Mouse (Mus musculus) G1E (cell line): ENCODE data around the gene Tob1. TPM values are rescaled to one million over a fixed set of nuclear protein-coding genes. Genes with fewer than 3 reads are reported as not detected.

Experiments used
- ATAC-seq: 2 replicates; pipeline ENCODE4 v1.8.0; 2016; ENCODE audit warnings: mild to moderate bottlenecking; ENCODE audit not compliant: insufficient number of reproducible peaks, poor library complexity, low FRiP score, severe bottlenecking; ENCODE audit errors: extremely low read depth
- DNase-seq: peaks from one replicate; pipeline ENCODE4 v3.0.0; 2012; ENCODE audit warnings: low spot score
- H3K27me3 ChIP-seq: 2 replicates; pipeline ENCODE4 v1.6.1; 2012; ENCODE audit warnings: mild to moderate bottlenecking, low read length, inconsistent platforms; ENCODE audit not compliant: insufficient read depth
- H3K36me3 ChIP-seq: replicated peaks from 2 replicates; pipeline ENCODE3; 2012; ENCODE audit warnings: mild to moderate bottlenecking, inconsistent platforms
- H3K4me1 ChIP-seq: 2 replicates; pipeline ENCODE4 v1.6.1; 2012; ENCODE audit warnings: low read depth, low read length, inconsistent platforms, mixed read lengths; ENCODE audit not compliant: insufficient read depth
- H3K4me3 ChIP-seq: 2 replicates; pipeline ENCODE4 v1.5.1; 2012; ENCODE audit warnings: low read depth, mild to moderate bottlenecking, inconsistent platforms, low read length, moderate library complexity, mixed read lengths
- H3K9me3 ChIP-seq: replicated peaks from 2 replicates; pipeline ENCODE4 v1.6.1; 2012; ENCODE audit warnings: inconsistent platforms
- CTCF ChIP-seq: IDR thresholded peaks from 2 replicates; pipeline ENCODE4 v1.5.1; 2012; ENCODE audit warnings: low read depth, low read length, inconsistent platforms, mixed read lengths
- GATA1 ChIP-seq: IDR thresholded peaks from 2 replicates; pipeline ENCODE4 v1.6.1; 2012; ENCODE audit warnings: borderline replicate concordance, low read length, inconsistent platforms, mixed read lengths
- GATA2 ChIP-seq: IDR thresholded peaks from 2 replicates; pipeline ENCODE4 v1.6.1; 2012; ENCODE audit warnings: low read depth, low read length, inconsistent platforms, borderline replicate concordance
- POLR2AphosphoS5 ChIP-seq: IDR thresholded peaks from 2 replicates; pipeline ENCODE4 v1.6.1; 2012; ENCODE audit warnings: low read depth, low read length, inconsistent platforms; ENCODE audit not compliant: insufficient replicate concordance
- TAL1 ChIP-seq: conservative IDR thresholded peaks from 2 replicates; pipeline ENCODE4 v1.6.1; 2012; ENCODE audit warnings: low read depth, low read length, inconsistent platforms, mixed read lengths
- polyA plus RNA-seq: library from polyadenylated mRNA; stranded (reverse); fragments of >175 nt; gene quantifications from 2 replicates; pipeline ENCODE4 v1.2.3, GENCODE M21; 2012
- total RNA-seq, 2 experiments: library from RNA; stranded (forward) in 1 of 2; stranded (reverse) in 1 of 2; fragments of 200-1000 nt in 1 of 2; fragments of >200 nt in 1 of 2; fragmentation: Nextera tagmentation in 1 of 2; gene quantifications; 2 replicates each; pipeline ENCODE4 v1.2.3; 2014 to 2017

The Tob1 gene
- total and polyA plus RNA-seq, 3 experiments, result 9.9 to 28.6 (median 11.1) TPM

GRCm38 (mm10) chr11:94253691-94254090, 42.4 kb downstream of the Tob1 start:
- DNase-seq (no peak), ATAC-seq (no peak)
- no peaks in the 10 kb centered on the region for H3K36me3 ChIP-seq
- H3K27me3 ChIP-seq, result peaks cover 50% of the 10 kb centered on the region
- TF ChIP-seq TAL1 (no peak), POLR2AphosphoS5 (no peak), GATA1 (no peak)
- peaks cover 8% of the 10 kb centered on the region for H3K4me1 ChIP-seq
- no peaks in the 10 kb centered on the region; the same call in 1 of the 2 replicates for H3K9me3 ChIP-seq
- no peak overlapping the region for H3K4me3 ChIP-seq

- Histone ChIP-seq H3K4me3 (no peak overlapping the region), H3K36me3 (no peaks in the 10 kb centered on the region), H3K9me3 (no peaks in the 10 kb centered on the region; the same call in 1 of the 2 replicates), H3K4me1 (peaks cover 12% of the 10 kb centered on the region), H3K27me3 (peaks cover 40% of the 10 kb centered on the region)
- ATAC-seq (no peak), DNase-seq (no peak)
- TF ChIP-seq CTCF (no peak), GATA2 (no peak), GATA1 (no peak), POLR2AphosphoS5 (no peak)
Observed at GRCm38 (mm10) chr11:94255733-94256132, 44.5 kb downstream of the Tob1 start.

DNA sequence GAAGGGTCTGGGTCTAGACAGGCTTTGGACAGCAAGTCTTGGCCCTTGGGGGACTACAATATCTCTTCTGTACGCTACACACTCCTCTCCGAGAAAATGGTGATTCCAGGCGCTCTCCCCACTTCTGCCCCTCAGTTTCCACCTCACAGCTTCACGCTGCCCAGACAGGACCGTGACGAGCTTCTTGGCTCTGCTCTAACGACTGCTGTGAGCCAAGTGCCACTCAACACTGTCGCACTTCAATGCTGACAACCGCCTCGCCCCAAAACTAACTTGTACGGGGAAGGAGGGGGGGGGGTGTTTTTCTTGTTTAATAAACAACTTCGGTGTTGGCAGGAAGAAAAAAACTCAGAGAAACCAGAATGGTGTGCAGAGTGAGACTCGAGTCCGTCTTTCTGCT, 46.7 kb downstream of the Tob1 start:
- Histone ChIP-seq H3K36me3 (no peaks in the 10 kb centered on the region), H3K4me1 (peaks cover 19% of the 10 kb centered on the region), H3K9me3 (no peaks in the 10 kb centered on the region; the same call in 1 of the 2 replicates), H3K27me3 (peaks cover 38% of the 10 kb centered on the region), H3K4me3 (no peak overlapping the region)
- no peak for ATAC-seq
- no peak for TF ChIP-seq POLR2AphosphoS5
- TF ChIP-seq TAL1, result no peak
- TF ChIP-seq GATA1, result no peak
- TF ChIP-seq GATA2, result no peak
- no peak for TF ChIP-seq CTCF
- no peak for DNase-seq

GRCm38 (mm10) chr11:94259814-94260213, 48.6 kb downstream of the Tob1 start:
- no peak for ATAC-seq
- H3K36me3 ChIP-seq, result no peaks in the 10 kb centered on the region
- H3K4me1 ChIP-seq, result peaks cover 19% of the 10 kb centered on the region
- H3K9me3 ChIP-seq, result no peaks in the 10 kb centered on the region; the same call in 1 of the 2 replicates
- H3K4me3 ChIP-seq, result no peak overlapping the region
- DNase-seq, result no peak
- peaks cover 41% of the 10 kb centered on the region for H3K27me3 ChIP-seq
- TF ChIP-seq POLR2AphosphoS5 (no peak), GATA1 (no peak)

- H3K9me3 ChIP-seq, result no peaks in the 10 kb centered on the region; the same call in 1 of the 2 replicates
- H3K4me1 ChIP-seq, result peaks cover 25% of the 10 kb centered on the region
- DNase-seq, result no peak
- no peak overlapping the region for H3K4me3 ChIP-seq
- ATAC-seq, result no peak
- peaks cover 29% of the 10 kb centered on the region for H3K27me3 ChIP-seq
- TF ChIP-seq GATA1 (no peak), CTCF (no peak), GATA2 (no peak), POLR2AphosphoS5 (no peak), TAL1 (no peak)
- no peaks in the 10 kb centered on the region for H3K36me3 ChIP-seq
Observed at GRCm38 (mm10) chr11:94261585-94262370, 50.5 kb downstream of the Tob1 start.

Other genes starting within 250 kb of the Tob1 start
- 34.7 and 48.9 TPM in 2 replicates for gene Gm20390, start 243.2 kb upstream of the Tob1 start, total RNA-seq (2014; fragmentation: Nextera tagmentation)
- gene Gm20390, start 243.2 kb upstream of the Tob1 start, total RNA-seq (2017), result not detected in 2 replicates
- 246 and 259 TPM in 2 replicates for gene Gm20390, start 243.2 kb upstream of the Tob1 start, polyA plus RNA-seq
- gene Nme1, start 242.9 kb upstream of the Tob1 start, total RNA-seq (2014; fragmentation: Nextera tagmentation), result 30.4 and 59.1 TPM in 2 replicates
- 142 and 179 TPM in 2 replicates for gene Nme1, start 242.9 kb upstream of the Tob1 start, total RNA-seq (2017)
- 6.5 and 7.7 TPM in 2 replicates for gene Nme1, start 242.9 kb upstream of the Tob1 start, polyA plus RNA-seq
- gene Spag9, start 215.4 kb upstream of the Tob1 start, total RNA-seq (2014; fragmentation: Nextera tagmentation), result 60.0 and 65.0 TPM in 2 replicates
- gene Spag9, start 215.4 kb upstream of the Tob1 start, total RNA-seq (2017), result 43.8 and 53.3 TPM in 2 replicates
- 10.5 and 15.3 TPM in 2 replicates for gene Spag9, start 215.4 kb upstream of the Tob1 start, polyA plus RNA-seq
- gene Wfikkn2, start 34.6 kb downstream of the Tob1 start, total RNA-seq (2014; fragmentation: Nextera tagmentation), result not detected in 2 replicates
- 0.05 TPM in 1 of 2 replicates, not detected in the other for gene Wfikkn2, start 34.6 kb downstream of the Tob1 start, total RNA-seq (2017)
- gene Wfikkn2, start 34.6 kb downstream of the Tob1 start, polyA plus RNA-seq, result 0.03 TPM in 1 of 2 replicates, not detected in the other
- not detected in 2 replicates for gene Gm21885, start 70.4 kb downstream of the Tob1 start, total RNA-seq (2014; fragmentation: Nextera tagmentation)
- 0.23 TPM in 1 of 2 replicates, not detected in the other for gene Gm21885, start 70.4 kb downstream of the Tob1 start, total RNA-seq (2017)
- gene Gm21885, start 70.4 kb downstream of the Tob1 start, polyA plus RNA-seq, result not detected in 2 replicates
- gene Luc7l3, start 110.5 kb downstream of the Tob1 start, total RNA-seq (2014; fragmentation: Nextera tagmentation), result 238 and 283 TPM in 2 replicates
- gene Luc7l3, start 110.5 kb downstream of the Tob1 start, total RNA-seq (2017), result 170 and 260 TPM in 2 replicates
- gene Luc7l3, start 110.5 kb downstream of the Tob1 start, polyA plus RNA-seq, result 26.4 and 38.7 TPM in 2 replicates
- 34.4 and 46.0 TPM in 2 replicates for gene Ankrd40, start 116.5 kb downstream of the Tob1 start, total RNA-seq (2014; fragmentation: Nextera tagmentation)
- 46.4 and 48.4 TPM in 2 replicates for gene Ankrd40, start 116.5 kb downstream of the Tob1 start, total RNA-seq (2017)
- gene Ankrd40, start 116.5 kb downstream of the Tob1 start, polyA plus RNA-seq, result 75.8 and 90.9 TPM in 2 replicates
- gene Abcc3, start 181.5 kb downstream of the Tob1 start, total RNA-seq (2014; fragmentation: Nextera tagmentation), result not detected in 2 replicates
- gene Abcc3, start 181.5 kb downstream of the Tob1 start, total RNA-seq (2017), result 0.17 and 0.27 TPM in 2 replicates
- not detected in 2 replicates for gene Abcc3, start 181.5 kb downstream of the Tob1 start, polyA plus RNA-seq